Mouse (Mus musculus) cerebellum, adult 9-11 months (tissue): ENCODE results near the gene Ripor1.

Experiments
- DNase-seq: peaks from one replicate; pipeline ENCODE4 v3.0.0; 2022

The Ripor1 gene

DNA sequence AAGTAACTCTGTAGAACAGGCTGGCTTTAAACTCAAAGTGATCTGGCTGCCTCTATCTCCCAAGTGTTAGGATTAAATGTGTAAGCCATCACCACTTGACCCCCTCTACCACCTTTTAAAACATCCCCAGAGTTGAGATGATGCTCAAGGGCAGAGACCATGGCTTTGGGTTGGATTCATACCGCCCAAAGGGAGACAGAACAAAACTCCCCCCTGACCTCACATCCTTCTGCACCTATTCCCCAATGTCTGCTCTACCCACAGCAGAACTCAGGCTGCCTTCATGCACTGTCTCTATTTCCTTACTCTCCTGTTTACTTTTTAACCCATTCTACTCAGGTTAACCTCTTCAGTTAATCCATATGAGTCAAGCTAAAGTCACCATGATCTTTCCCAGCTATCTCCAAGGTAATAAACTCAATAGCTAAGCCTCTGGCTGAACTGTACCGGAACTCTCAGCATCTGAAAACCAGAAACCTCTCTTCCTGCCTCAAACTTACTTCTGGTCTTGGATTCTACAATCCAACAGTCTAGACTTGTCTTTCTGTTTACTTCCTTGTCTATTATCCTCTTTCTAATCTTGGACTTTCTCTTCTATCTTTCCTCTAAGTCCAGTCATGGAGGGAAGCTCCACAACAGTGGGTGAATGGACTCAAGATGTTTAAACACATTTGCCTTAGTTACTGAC lies 29.9 kb downstream of the Ripor1 start:
- no peak for DNase-seq

DNA sequence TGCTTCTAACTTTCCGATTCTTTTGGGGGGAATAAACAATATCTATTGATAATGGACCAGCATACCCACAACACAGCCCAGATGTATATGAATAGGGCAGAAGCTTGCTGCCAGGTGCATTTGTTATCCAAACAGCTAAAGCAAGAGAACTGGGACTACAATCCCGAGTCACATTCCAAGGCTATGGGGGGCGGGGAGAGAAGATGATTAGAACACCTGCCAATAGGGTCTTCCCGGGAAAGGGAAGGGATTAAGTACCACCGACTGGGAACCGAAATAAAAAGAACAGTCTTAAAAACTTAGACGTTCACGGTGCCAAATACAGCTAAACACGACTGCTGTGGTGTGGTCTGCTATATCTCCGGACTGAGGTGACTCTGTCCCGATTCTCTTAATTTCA lies 30.4 kb downstream of the Ripor1 start:
- peak; percentile 69 for DNase-seq

DNA sequence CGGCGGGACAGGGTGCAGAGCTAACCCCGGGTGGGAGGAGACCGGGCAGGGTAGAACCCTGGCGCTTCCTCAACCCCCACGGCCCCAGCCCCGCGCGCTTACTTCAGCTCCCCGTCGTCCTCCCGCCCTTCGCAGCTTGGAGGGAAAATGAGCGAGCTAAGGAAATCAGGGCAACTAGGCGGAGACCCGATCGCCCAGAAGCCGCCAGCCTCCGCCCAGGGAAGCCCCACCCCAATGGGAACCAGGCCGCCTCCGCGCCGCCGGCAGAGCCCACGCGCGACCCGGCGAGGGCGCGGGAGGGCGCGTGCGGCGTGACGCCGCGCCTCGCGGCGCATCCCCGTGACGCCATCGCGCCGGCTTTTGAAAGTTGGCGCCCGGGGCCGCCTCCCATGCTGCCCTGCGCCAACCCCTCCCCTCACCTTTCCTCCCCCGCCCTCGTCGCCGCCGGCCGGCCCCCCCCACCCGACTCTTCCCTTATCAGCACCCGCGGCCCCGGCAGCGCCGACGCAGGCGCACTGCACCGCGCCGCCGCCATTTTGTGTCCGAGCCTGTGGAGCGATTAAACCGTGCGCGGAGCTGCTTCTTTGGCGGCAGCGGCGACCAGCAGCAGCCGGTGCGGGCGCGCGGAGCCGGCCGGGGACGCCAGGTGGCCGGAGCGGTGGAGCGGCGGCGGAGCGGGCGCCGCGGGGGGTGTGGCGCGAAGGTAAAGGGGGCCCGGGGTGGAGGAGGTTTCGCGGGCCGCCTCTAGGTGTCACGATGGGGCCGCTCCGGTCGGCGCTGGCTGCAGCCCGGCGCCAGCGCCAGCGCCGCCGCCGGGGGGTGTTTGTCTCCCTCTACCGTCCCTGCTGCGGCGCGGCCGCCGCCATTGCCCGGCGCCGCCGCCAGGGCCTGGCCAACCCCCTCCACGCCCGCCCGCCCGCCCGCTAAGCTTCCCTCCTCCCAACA lies 31.2 kb downstream of the Ripor1 start, which contains the start of gene Ctcf:
Gene Ctcf, plus strand, starts transcription at position 551 of the 945 bp plus-strand sequence.
- DNase-seq = peak; percentile 94

DNA sequence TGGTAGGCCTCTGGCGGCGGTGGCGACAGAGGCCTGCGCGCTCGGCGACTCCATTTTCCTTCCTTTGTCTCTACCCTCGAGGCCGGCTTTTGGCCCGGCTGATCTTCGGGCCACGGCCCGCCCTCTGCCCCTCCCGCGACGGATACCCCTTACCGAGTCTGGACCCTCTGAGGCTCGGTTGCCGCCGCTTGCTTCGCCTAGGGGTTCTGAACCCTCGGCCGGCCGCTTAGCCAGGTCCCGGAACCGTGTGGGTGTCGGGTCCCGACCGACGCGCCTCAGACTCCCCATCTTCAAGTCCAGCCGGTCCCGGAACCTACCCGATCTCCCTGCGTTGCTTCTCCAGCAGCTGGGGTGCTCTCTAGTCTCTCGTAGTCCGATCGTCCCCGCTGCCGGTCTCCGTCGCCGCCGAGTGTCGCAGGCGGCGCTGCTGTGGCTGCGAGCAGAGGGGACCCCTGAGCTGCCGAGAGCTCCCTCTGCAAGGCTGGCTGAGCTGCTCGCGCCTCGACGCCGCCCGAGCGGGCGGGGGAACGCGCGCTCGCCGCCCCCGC lies 32.0 kb downstream of the Ripor1 start, which contains the start of gene Agrp:
Gene Agrp, minus strand, starts transcription at position 431 of the 548 bp plus-strand sequence.
- no peak for DNase-seq

DNA sequence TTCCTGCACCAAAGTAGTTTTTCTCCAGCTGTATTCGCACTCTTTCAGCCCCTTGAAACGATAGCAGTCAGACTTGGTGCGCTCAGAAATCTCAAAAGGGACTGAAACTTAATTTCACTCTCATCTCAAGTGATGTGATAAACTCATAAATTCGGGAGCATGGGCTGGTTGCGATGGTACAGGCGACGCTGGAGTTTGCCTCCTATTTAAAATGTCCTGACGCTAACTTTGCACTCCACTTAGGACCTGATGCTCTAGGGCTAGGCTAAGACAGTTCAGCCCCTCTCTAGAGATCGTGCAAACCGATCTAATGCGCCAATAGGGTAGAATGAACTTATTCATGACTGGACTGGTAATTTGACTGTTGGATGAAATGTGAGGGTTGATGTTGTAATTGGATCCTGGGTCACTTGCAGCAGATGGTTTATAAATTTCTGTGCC lies 32.6 kb downstream of the Ripor1 start:
- peak; percentile 31 for DNase-seq

DNA sequence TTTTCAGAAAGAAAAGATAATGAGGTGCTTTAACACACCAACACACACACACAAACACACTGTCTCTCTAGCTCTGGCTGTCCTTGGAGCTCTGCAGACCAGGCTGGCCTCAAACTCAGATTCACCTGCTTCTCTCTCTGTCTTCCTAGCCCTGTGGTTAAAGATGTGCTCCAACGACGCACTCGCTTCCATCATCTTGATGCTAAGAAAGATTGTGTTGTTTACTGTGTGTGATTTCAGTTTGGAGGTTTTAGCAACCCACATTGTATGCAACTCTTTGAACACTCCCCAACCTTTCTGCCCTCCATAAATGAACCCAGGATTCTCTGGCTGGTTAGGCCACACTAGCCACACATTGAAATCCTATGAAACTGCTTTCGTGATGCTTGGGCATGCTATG lies 33.5 kb downstream of the Ripor1 start:
- DNase-seq = no peak

DNA sequence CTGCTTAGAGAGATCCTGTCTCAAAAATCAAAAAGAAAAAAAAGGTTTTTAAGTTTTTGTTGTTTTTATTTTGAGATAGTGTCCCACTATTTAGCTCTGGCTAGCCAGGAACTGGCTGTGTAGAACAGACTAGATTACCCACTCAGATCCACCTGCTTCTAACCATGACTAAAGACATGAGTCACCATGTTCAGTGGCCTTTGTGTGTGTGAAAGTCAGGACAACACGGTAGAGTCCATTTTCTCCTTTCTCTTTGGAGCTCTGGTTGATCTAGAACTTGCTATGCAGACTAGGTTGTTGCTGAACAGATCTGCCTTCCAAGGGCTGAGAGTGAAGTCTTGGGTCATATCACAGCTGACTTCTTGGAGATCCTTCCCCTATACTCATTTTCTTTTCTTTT lies 34.8 kb downstream of the Ripor1 start:
- no peak for DNase-seq

DNA sequence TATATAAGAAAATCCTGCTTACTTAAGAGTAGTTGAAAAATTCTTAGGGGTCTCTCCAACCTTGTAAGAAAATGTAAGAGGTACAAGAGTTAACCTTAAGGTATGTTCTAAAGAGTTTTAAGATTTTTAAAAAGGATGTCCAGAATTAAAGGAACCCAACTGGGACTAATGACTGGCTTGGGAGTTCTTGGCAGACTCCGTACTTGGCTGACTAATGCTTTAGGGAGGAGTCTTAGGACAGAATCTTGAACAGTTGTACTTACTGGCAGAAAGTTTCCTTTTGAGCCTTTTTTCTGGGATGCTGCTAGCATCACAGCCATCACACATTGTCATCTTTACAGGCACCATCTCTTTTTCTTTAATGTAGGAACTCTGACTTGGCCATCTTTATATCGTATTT lies 35.5 kb downstream of the Ripor1 start:
- DNase-seq = no peak

DNA sequence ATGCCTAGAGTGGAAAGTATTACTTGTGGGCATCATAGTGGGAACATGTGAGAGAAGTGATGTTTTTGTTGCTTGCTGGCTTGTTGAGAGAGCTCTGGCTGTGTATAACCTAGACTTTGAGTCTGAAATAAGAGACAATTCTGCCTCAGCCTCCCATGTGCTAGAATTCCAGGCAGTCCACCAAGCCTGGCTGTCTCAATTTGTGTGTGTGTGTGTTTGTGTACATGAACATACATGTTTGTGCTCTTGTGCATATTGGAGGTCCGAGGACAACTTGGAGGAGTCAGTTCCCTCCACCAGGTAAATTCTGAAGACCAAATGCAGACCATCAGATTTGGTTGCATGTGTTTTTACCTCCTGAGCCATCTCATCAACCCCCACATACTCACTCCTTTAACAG lies 40.1 kb downstream of the Ripor1 start:
- no peak for DNase-seq

DNA sequence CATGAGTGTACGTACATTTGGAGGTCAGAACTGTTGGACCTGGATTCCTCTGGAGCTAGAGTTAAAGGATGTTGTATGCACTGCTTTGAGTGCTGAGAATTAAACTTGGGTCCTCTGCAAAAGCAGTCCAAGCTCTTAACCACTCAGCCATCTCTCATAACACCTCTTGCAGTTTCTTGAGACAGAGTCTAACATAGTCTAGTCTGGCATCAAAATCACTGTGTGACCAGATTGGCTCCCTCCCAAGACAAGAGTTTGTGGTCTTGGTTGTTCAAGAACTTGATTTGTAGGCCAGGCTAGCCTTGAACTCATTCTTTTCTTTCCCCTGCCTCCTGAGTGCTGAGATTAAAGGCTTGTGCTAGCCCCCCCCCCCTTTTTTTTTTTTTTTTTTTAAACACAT lies 43.9 kb downstream of the Ripor1 start:
- no peak for DNase-seq

DNA sequence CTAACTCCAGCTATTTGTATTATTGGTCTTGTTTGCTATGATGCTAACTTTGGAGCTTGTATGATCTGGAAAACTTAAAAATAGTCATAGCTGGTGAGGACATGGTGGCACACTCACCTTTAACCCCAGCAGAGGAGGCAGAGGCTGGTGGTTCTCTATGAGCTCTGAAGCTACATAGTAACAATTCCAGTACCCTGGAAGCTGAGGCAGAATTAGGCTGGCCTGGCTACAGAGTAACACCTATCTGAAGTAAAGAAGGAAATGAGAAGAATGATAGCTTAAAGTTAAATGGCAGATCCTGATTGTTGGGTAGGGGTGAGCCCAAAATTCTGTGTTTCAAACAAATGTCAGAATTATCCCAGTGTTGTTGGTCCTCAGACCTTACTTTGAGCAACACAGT lies 52.6 kb downstream of the Ripor1 start:
- DNase-seq = no peak

DNA sequence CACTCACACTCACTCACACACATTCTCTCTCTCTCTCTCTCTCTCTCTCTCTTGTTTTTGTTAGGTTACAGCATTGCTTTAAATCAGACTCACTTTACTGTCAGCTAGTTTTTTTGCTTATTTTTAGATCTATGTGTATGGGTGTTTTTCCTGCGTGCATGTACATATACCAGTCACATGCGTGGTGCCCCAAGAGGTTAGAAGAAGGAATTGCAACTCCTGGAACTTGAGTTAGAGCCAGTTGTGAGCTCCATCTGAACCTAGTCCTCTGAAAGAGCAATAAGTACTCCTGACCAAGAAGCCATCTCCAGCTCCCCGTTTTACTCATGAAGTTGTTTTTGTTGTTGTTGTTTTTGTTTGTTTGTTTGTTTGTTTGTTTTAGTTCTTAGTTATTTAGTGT lies 56.1 kb downstream of the Ripor1 start:
- DNase-seq = no peak
